In genomic region chr5:89991568-89991967, GRCm38 (mm10) we compare ENCODE assay signal across 34 mouse cellular contexts.
DNase-seq lines count a peak whose midpoint lies in the region; ATAC-seq and TF ChIP-seq lines count a peak whose summit lies in the region.
"Had no signal": no experiment of that assay in that cellular context is flagged by ENCODE, and none has a peak within 500 bp of the region (broad histone marks: within the 10 kb centered on the region; RNA-seq: fewer than 3 reads in every experiment).

No protein-coding gene starts in this region.

- TF ChIP-seq POLR2A in testis, adult 2 months (IDR thresholded peaks at IDR 0.05; ENCODE audit: control insufficient read depth, low read depth, low read length): no peak

- H3K4me1 ChIP-seq in hindbrain, embryonic 15.5 days (replicated peaks): no peaks in the 10 kb centered on the region
- H3K4me1 ChIP-seq in hindbrain, embryonic 14.5 days (replicated peaks; ENCODE audit: control insufficient read depth, insufficient read depth, low read length): no peaks in the 10 kb centered on the region
- no peaks in the 10 kb centered on the region for H3K4me1 ChIP-seq in testis, adult 2 months (ENCODE audit: control insufficient read depth, insufficient read depth, low read length)
- H3K4me1 ChIP-seq: embryonic facial prominence, embryonic 10.5 days; embryonic facial prominence, embryonic 15.5 days; forebrain, embryonic 13.5 days; heart, embryonic 12.5 days; kidney, embryonic 15.5 days; limb, embryonic 15.5 days; liver, embryonic 13.5 days; neural tube, embryonic 15.5 days; stomach, embryonic 15.5 days had no signal

- 0 out of 2 replicates have a peak, but pooled peaks have one; percentile 11 for ATAC-seq in hindbrain, embryonic 15.5 days (ENCODE audit: low FRiP score, low read depth)
- ATAC-seq in hindbrain, embryonic 14.5 days (ENCODE audit: low FRiP score): no peak
- ATAC-seq: activated CD4-positive, CD25-positive, alpha-beta regulatory T cell, adult 4 months; forebrain, embryonic 13.5 days; lung, postnatal 0 days had no signal

- DNase-seq in hindbrain, embryonic 14.5 days (ENCODE audit: low spot score): no peak
- no peak for DNase-seq in testis, postnatal 14 days (ENCODE audit: low spot score)
- DNase-seq in cerebellum, adult 9-10 months: peak; percentile 80
- DNase-seq in cerebellum, postnatal 36 days: peak; percentile 48 to 58
- DNase-seq in adrenal gland, postnatal 4 days (ENCODE audit: low spot score in 2 of 2): no peak
- no peak for DNase-seq in right cerebral cortex, postnatal 36 days (ENCODE audit: low spot score in 2 of 2)
- DNase-seq: adrenal gland, adult 2 months; gastrocnemius, postnatal 14 days; heart, postnatal 4 days; kidney, adult 11 months; kidney, postnatal 36 days; liver, embryonic 13.5 days; lung, adult 18-20 months; lung, postnatal 4 days; midbrain, embryonic 14.5 days; retina, postnatal 1 day; right cerebral cortex, postnatal 14 days; thymus, adult 18-20 months; thymus, postnatal 25 days had no signal

- no peak overlapping the region for H3K27ac ChIP-seq in hindbrain, embryonic 15.5 days (replicated peaks)
- H3K27ac ChIP-seq in hindbrain, embryonic 14.5 days: no peak overlapping the region
- H3K27ac ChIP-seq in testis, adult 2 months (ENCODE audit: control insufficient read depth, insufficient read depth, low read depth, low read length): no peak overlapping the region
- H3K27ac ChIP-seq: embryonic facial prominence, embryonic 10.5 days; embryonic facial prominence, embryonic 15.5 days; forebrain, embryonic 13.5 days; kidney, embryonic 15.5 days; layer of hippocampus, adult 2 months; left cerebral cortex, adult 2 months; limb, embryonic 15.5 days; liver, embryonic 13.5 days; neural tube, embryonic 15.5 days; stomach, embryonic 15.5 days had no signal

- no peak overlapping the region for H3K4me3 ChIP-seq in hindbrain, embryonic 15.5 days
- H3K4me3 ChIP-seq in hindbrain, embryonic 14.5 days (replicated peaks; ENCODE audit: low read length): no peak overlapping the region
- H3K4me3 ChIP-seq in testis, adult 2 months (ENCODE audit: control insufficient read depth, low read depth, low read length): peak overlapping the region; percentile 44
- H3K4me3 ChIP-seq: embryonic facial prominence, embryonic 10.5 days; embryonic facial prominence, embryonic 15.5 days; forebrain, embryonic 13.5 days; heart, embryonic 12.5 days; kidney, embryonic 15.5 days; layer of hippocampus, adult 2 months; left cerebral cortex, adult 2 months; limb, embryonic 15.5 days; liver, embryonic 13.5 days; neural tube, embryonic 15.5 days; stomach, embryonic 15.5 days had no signal

- WGBS in hindbrain, embryonic 15.5 days: 83% methylated on average over 2 of the region's 2 CpGs
- WGBS in hindbrain, embryonic 14.5 days: 84% methylated on average over 2 of the region's 2 CpGs

- H3K4me2 ChIP-seq in hindbrain, embryonic 15.5 days: no peak overlapping the region
- no peak overlapping the region for H3K4me2 ChIP-seq in hindbrain, embryonic 14.5 days (replicated peaks)
- H3K4me2 ChIP-seq: embryonic facial prominence, embryonic 15.5 days; forebrain, embryonic 13.5 days; heart, embryonic 12.5 days; kidney, embryonic 15.5 days; limb, embryonic 15.5 days; liver, embryonic 13.5 days; neural tube, embryonic 15.5 days; stomach, embryonic 15.5 days had no signal

- no peak for TF ChIP-seq CTCF in testis, adult 2 months (IDR thresholded peaks at IDR 0.05; ENCODE audit: control insufficient read depth, insufficient read depth, insufficient replicate concordance, low read depth, low read length)

- H3K27me3 ChIP-seq in hindbrain, embryonic 15.5 days: no peaks in the 10 kb centered on the region
- H3K27me3 ChIP-seq in hindbrain, embryonic 14.5 days (ENCODE audit: control insufficient read depth, insufficient read depth, low read length): no peaks in the 10 kb centered on the region
- H3K27me3 ChIP-seq in testis, adult 2 months (ENCODE audit: control insufficient read depth, insufficient read depth, low read length): no peaks in the 10 kb centered on the region
- H3K27me3 ChIP-seq: CH12.LX; embryonic facial prominence, embryonic 15.5 days; forebrain, embryonic 13.5 days; heart, embryonic 12.5 days; kidney, embryonic 15.5 days; limb, embryonic 15.5 days; liver, embryonic 13.5 days; neural tube, embryonic 15.5 days; stomach, embryonic 15.5 days had no signal

- no peaks in the 10 kb centered on the region for H3K9me3 ChIP-seq in hindbrain, embryonic 15.5 days
- H3K9me3 ChIP-seq in hindbrain, embryonic 14.5 days (ENCODE audit: control insufficient read depth, low read length): no peaks in the 10 kb centered on the region
- H3K9me3 ChIP-seq: embryonic facial prominence, embryonic 10.5 days; embryonic facial prominence, embryonic 15.5 days; forebrain, embryonic 13.5 days; heart, embryonic 12.5 days; kidney, embryonic 15.5 days; limb, embryonic 15.5 days; liver, embryonic 13.5 days; neural tube, embryonic 15.5 days; stomach, embryonic 15.5 days had no signal

- H3K9ac ChIP-seq in hindbrain, embryonic 15.5 days: no peak overlapping the region
- no peak overlapping the region for H3K9ac ChIP-seq in hindbrain, embryonic 14.5 days
- H3K9ac ChIP-seq: embryonic facial prominence, embryonic 15.5 days; forebrain, embryonic 13.5 days; heart, embryonic 12.5 days; kidney, embryonic 15.5 days; limb, embryonic 15.5 days; liver, embryonic 13.5 days; neural tube, embryonic 15.5 days; stomach, embryonic 15.5 days had no signal

- H3K36me3 ChIP-seq in hindbrain, embryonic 15.5 days: no peaks in the 10 kb centered on the region
- H3K36me3 ChIP-seq in hindbrain, embryonic 14.5 days (replicated peaks; ENCODE audit: control insufficient read depth, insufficient read depth): no peaks in the 10 kb centered on the region
- no peaks in the 10 kb centered on the region for H3K36me3 ChIP-seq in testis, adult 2 months (ENCODE audit: control insufficient read depth, insufficient read depth, low read length)
- H3K36me3 ChIP-seq: embryonic facial prominence, embryonic 10.5 days; embryonic facial prominence, embryonic 15.5 days; heart, embryonic 12.5 days; kidney, embryonic 15.5 days; limb, embryonic 15.5 days; liver, embryonic 13.5 days; neural tube, embryonic 15.5 days; stomach, embryonic 15.5 days had no signal

Comparison
In these comparisons a context has a peak if more than half of its experiments do, and no peak if none do; other contexts are left out.
1. DNase-seq: peak in cerebellum, adult 9-10 months (single experiment) and cerebellum, postnatal 36 days (2 of 2); none in hindbrain, embryonic 14.5 days (single experiment), testis, postnatal 14 days (single experiment), adrenal gland, postnatal 4 days (0 of 2) and right cerebral cortex, postnatal 36 days (0 of 2).